22 mouse cellular contexts compared by ENCODE assay signal in genomic region chr19:32176458-32176857, GRCm38 (mm10).
DNase-seq lines count a peak whose midpoint lies in the region; ATAC-seq and TF ChIP-seq lines count a peak whose summit lies in the region.
"Had no signal": no experiment of that assay in that cellular context is flagged by ENCODE, and none has a peak within 500 bp of the region (broad histone marks: within the 10 kb centered on the region; RNA-seq: fewer than 3 reads in every experiment).

No protein-coding gene starts in this region.

- no peak for TF ChIP-seq EP300 in stomach, postnatal 0 days (optimal IDR thresholded peaks at IDR 0.05)

- H3K9me3 ChIP-seq in heart, embryonic 10.5 days, result no peaks in the 10 kb centered on the region
- H3K9me3 ChIP-seq in lung, embryonic 16.5 days (ENCODE audit: control insufficient read depth, low read length), result no peaks in the 10 kb centered on the region
- no peaks in the 10 kb centered on the region for H3K9me3 ChIP-seq in stomach, postnatal 0 days (ENCODE audit: control insufficient read depth, low read length)
- H3K9me3 ChIP-seq: embryonic facial prominence, embryonic 15.5 days; hindbrain, embryonic 15.5 days; intestine, embryonic 15.5 days; limb, embryonic 12.5 days had no signal

- intact Hi-C loops in heart, postnatal 36 days (cut with DNase I), result loop anchor here (5.0 kb wide), 1 partner anchor 204 kb away; no protein-coding TSS in a partner anchor

- no peak for TF ChIP-seq CTCF in layer of hippocampus, adult 2 months (conservative IDR thresholded peaks at IDR 0.05)
- TF ChIP-seq CTCF in stomach, postnatal 0 days (IDR thresholded peaks at IDR 0.05; ENCODE audit: low read depth), result no peak

- H3K27me3 ChIP-seq in heart, embryonic 10.5 days (ENCODE audit: insufficient read depth, poor library complexity, severe bottlenecking), result no peaks in the 10 kb centered on the region
- no peaks in the 10 kb centered on the region for H3K27me3 ChIP-seq in lung, embryonic 16.5 days (ENCODE audit: control insufficient read depth, insufficient read depth, low read depth, low read length)
- no peaks in the 10 kb centered on the region for H3K27me3 ChIP-seq in stomach, postnatal 0 days (ENCODE audit: control insufficient read depth, insufficient read depth, low read length)
- H3K27me3 ChIP-seq: embryonic facial prominence, embryonic 15.5 days; hindbrain, embryonic 15.5 days; intestine, embryonic 15.5 days; limb, embryonic 12.5 days had no signal

- H3K27ac ChIP-seq in heart, embryonic 10.5 days, result peak overlapping the region; percentile 62
- peak overlapping the region; percentile 18; the same call in 1 of the 2 replicates for H3K27ac ChIP-seq in layer of hippocampus, adult 2 months
- H3K27ac ChIP-seq in lung, embryonic 16.5 days (ENCODE audit: low read length), result peak overlapping the region; percentile 71
- peak overlapping the region; percentile 8; the same call in 1 of the 2 replicates for H3K27ac ChIP-seq in stomach, postnatal 0 days (replicated peaks)
- H3K27ac ChIP-seq: embryonic facial prominence, embryonic 15.5 days; hindbrain, embryonic 15.5 days; intestine, embryonic 15.5 days; limb, embryonic 12.5 days; macrophage had no signal

- H3K36me3 ChIP-seq in heart, embryonic 10.5 days, result 0 out of 2 replicates have a peak, but pooled peaks cover 3% of the 10 kb centered on the region
- H3K36me3 ChIP-seq in lung, embryonic 16.5 days (ENCODE audit: control insufficient read depth, insufficient read depth, low read length), result 0 out of 2 replicates have a peak, but pooled peaks cover 2% of the 10 kb centered on the region
- no peaks in the 10 kb centered on the region for H3K36me3 ChIP-seq in stomach, postnatal 0 days (ENCODE audit: control insufficient read depth, insufficient read depth, low read length)
- H3K36me3 ChIP-seq: hindbrain, embryonic 15.5 days; intestine, embryonic 15.5 days; limb, embryonic 12.5 days had no signal

- WGBS in heart, embryonic 10.5 days, result 77% methylated on average over 9 of the region's 9 CpGs
- WGBS in lung, embryonic 16.5 days, result 55% methylated on average over 9 of the region's 9 CpGs
- WGBS in stomach, postnatal 0 days, result 48% methylated on average over 9 of the region's 9 CpGs

- peak overlapping the region; percentile 28 for H3K9ac ChIP-seq in lung, embryonic 16.5 days (ENCODE audit: low read length)
- no peak overlapping the region for H3K9ac ChIP-seq in stomach, postnatal 0 days (ENCODE audit: low read length)
- H3K9ac ChIP-seq: embryonic facial prominence, embryonic 15.5 days; hindbrain, embryonic 15.5 days; intestine, embryonic 15.5 days; limb, embryonic 12.5 days had no signal

- peaks cover 67% of the 10 kb centered on the region for H3K4me1 ChIP-seq in heart, embryonic 10.5 days
- H3K4me1 ChIP-seq in lung, embryonic 16.5 days (replicated peaks; ENCODE audit: control insufficient read depth, insufficient read depth, low read length), result peaks cover 45% of the 10 kb centered on the region
- peaks cover 12% of the 10 kb centered on the region for H3K4me1 ChIP-seq in stomach, postnatal 0 days (replicated peaks; ENCODE audit: control insufficient read depth, insufficient read depth)
- H3K4me1 ChIP-seq: hindbrain, embryonic 15.5 days had no signal

- DNase-seq in heart, embryonic 10.5 days (ENCODE audit: low spot score), result peak; percentile 48
- no peak for DNase-seq in heart, postnatal 36 days
- no peak for DNase-seq in layer of hippocampus, adult 2 months (ENCODE audit: low spot score in 2 of 2)
- no peak for DNase-seq in layer of hippocampus, postnatal 25 days (ENCODE audit: extremely low spot score in 1 of 2, low spot score in 1 of 2)
- no peak for DNase-seq in lung, postnatal 36 days
- no peak for DNase-seq in stomach, postnatal 0 days (ENCODE audit: low spot score)
- DNase-seq: adrenal gland, postnatal 36 days; B cell, adult 2 months; cerebellum, adult 2 months; cerebellum, postnatal 36 days; gastrocnemius, postnatal 10 days; kidney, adult 9 months; kidney, postnatal 25 days; retina, postnatal 1 day; right cerebral cortex, postnatal 4 days had no signal

- peak; percentile 59 for ATAC-seq in lung, embryonic 16.5 days (ENCODE audit: low read depth)
- ATAC-seq in stomach, postnatal 0 days (ENCODE audit: low FRiP score, low TSS enrichment), result no peak
- ATAC-seq: intestine, embryonic 15.5 days had no signal

- no peak overlapping the region for H3K4me3 ChIP-seq in heart, embryonic 10.5 days
- no peak overlapping the region for H3K4me3 ChIP-seq in layer of hippocampus, adult 2 months
- H3K4me3 ChIP-seq in lung, embryonic 16.5 days (ENCODE audit: low read length), result no peak overlapping the region
- no peak overlapping the region for H3K4me3 ChIP-seq in stomach, postnatal 0 days (ENCODE audit: low read depth, low read length)
- H3K4me3 ChIP-seq: embryonic facial prominence, embryonic 15.5 days; hindbrain, embryonic 15.5 days; intestine, embryonic 15.5 days; limb, embryonic 12.5 days had no signal

- H3K4me2 ChIP-seq in lung, embryonic 16.5 days (ENCODE audit: low read depth, low read length), result no peak overlapping the region
- no peak overlapping the region for H3K4me2 ChIP-seq in stomach, postnatal 0 days (replicated peaks; ENCODE audit: low read depth)
- H3K4me2 ChIP-seq: embryonic facial prominence, embryonic 15.5 days; hindbrain, embryonic 15.5 days; intestine, embryonic 15.5 days; limb, embryonic 12.5 days; midbrain, embryonic 11.5 days had no signal

Comparison
In these comparisons a context has a peak if more than half of its experiments do, and no peak if none do; other contexts are left out.
1. H3K27ac ChIP-seq: peak in every context shown above with its lines; median percentile 71 in lung, embryonic 16.5 days; 62 in heart, embryonic 10.5 days; 18 in layer of hippocampus, adult 2 months; 8 in stomach, postnatal 0 days.